Mouse (Mus musculus): ENCODE results near the gene Naa40. TPM values are rescaled to one million over a fixed set of nuclear protein-coding genes. Genes with fewer than 3 reads are reported as not detected.
A peak's percentile ranks its signal among the peaks of the same experiment; 100 is the strongest.

The Naa40 gene
- polyA plus RNA-seq, 1 experiment = 44.8 TPM

GRCm38 (mm10) chr19:7264088-7264765 lies 23.2 kb upstream of the Naa40 start:
- peak; percentile 71 to 83 for DNase-seq
- WGBS = 12% methylated on average over 9 of the region's 9 CpGs
- H3K4me1 ChIP-seq (ENCODE audit: control insufficient read depth, insufficient read depth, low read length) = peaks cover 15% of the 10 kb centered on the region
- TF ChIP-seq POLR2A (IDR thresholded peaks at IDR 0.05; ENCODE audit: borderline replicate concordance, insufficient read depth, low read length) (no peak), CTCF (IDR thresholded peaks at IDR 0.05; ENCODE audit: borderline replicate concordance, insufficient read depth, low read depth, low read length) (peak; percentile 92)
- H3K27ac ChIP-seq (ENCODE audit: insufficient read depth, low read length) = no peak overlapping the region
- H3K4me3 ChIP-seq (replicated peaks; ENCODE audit: insufficient read depth, low read depth, low read length) = no peak overlapping the region
- no peaks in the 10 kb centered on the region for H3K27me3 ChIP-seq (ENCODE audit: control insufficient read depth, insufficient read depth, low read length)

DNA sequence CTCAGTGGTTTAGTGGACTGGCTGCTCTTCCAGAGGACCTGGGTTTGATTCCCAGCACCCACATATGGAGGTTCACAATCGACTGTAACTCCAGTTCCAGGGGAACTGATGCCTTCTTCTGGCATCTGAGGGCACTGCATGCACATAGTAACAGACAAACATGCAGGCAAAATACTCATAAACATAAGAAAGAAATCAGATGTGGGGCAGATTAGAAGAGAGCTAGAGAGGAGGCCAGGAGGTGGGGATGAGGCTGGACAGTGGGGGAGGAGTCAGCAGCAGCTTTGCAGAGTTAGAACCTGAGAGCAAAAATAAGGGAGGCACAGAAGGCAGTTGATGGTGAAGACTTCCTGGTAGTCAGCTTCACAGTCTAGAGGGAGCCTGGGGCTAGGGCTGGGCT lies 21.6 kb upstream of the Naa40 start:
- DNase-seq = no peak
- Histone ChIP-seq H3K27me3 (ENCODE audit: control insufficient read depth, insufficient read depth, low read length) (no peaks in the 10 kb centered on the region), H3K4me1 (ENCODE audit: control insufficient read depth, insufficient read depth, low read length) (peaks cover 18% of the 10 kb centered on the region), H3K27ac (ENCODE audit: insufficient read depth, low read length) (no peak overlapping the region), H3K4me3 (replicated peaks; ENCODE audit: insufficient read depth, low read depth, low read length) (no peak overlapping the region)
- TF ChIP-seq POLR2A (IDR thresholded peaks at IDR 0.05; ENCODE audit: borderline replicate concordance, insufficient read depth, low read length) (no peak), CTCF (IDR thresholded peaks at IDR 0.05; ENCODE audit: borderline replicate concordance, insufficient read depth, low read depth, low read length) (no peak)
- 86% methylated on average over 1 of the region's 1 CpGs for WGBS

GRCm38 (mm10) chr19:7261964-7262363 lies 21.0 kb upstream of the Naa40 start:
- Histone ChIP-seq H3K4me1 (ENCODE audit: control insufficient read depth, insufficient read depth, low read length) (peaks cover 19% of the 10 kb centered on the region), H3K4me3 (replicated peaks; ENCODE audit: insufficient read depth, low read depth, low read length) (no peak overlapping the region), H3K27ac (ENCODE audit: insufficient read depth, low read length) (no peak overlapping the region), H3K27me3 (ENCODE audit: control insufficient read depth, insufficient read depth, low read length) (no peaks in the 10 kb centered on the region)
- no peak for TF ChIP-seq CTCF (IDR thresholded peaks at IDR 0.05; ENCODE audit: borderline replicate concordance, insufficient read depth, low read depth, low read length)
- TF ChIP-seq POLR2A (IDR thresholded peaks at IDR 0.05; ENCODE audit: borderline replicate concordance, insufficient read depth, low read length) = no peak
- no peak for DNase-seq
- WGBS = 93% methylated on average over 3 of the region's 3 CpGs

DNA sequence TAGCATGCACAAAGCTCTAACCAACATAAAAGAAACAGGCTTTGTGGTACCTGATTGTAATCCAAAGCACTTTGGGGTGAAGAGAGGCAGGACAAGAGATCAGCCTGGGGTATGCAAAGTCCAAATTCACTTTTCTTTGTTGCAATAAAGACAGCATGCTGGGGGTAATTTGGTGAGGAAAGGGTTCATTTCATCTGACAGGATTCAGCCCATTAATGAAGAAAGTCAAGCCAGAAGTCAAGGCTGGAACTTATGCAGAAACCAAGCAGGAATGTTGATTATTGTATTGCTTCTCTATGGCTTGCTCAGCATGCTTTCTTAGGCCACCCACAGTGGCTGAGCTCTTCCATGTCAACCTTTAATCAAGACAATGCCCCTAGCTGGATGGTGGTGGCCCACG lies 20.5 kb upstream of the Naa40 start:
- Histone ChIP-seq H3K27ac (ENCODE audit: insufficient read depth, low read length) (no peak overlapping the region), H3K27me3 (ENCODE audit: control insufficient read depth, insufficient read depth, low read length) (no peaks in the 10 kb centered on the region), H3K4me1 (ENCODE audit: control insufficient read depth, insufficient read depth, low read length) (peaks cover 19% of the 10 kb centered on the region), H3K4me3 (replicated peaks; ENCODE audit: insufficient read depth, low read depth, low read length) (no peak overlapping the region)
- no peak for DNase-seq
- WGBS = 97% methylated on average over 1 of the region's 1 CpGs
- TF ChIP-seq POLR2A (IDR thresholded peaks at IDR 0.05; ENCODE audit: borderline replicate concordance, insufficient read depth, low read length) (no peak), CTCF (IDR thresholded peaks at IDR 0.05; ENCODE audit: borderline replicate concordance, insufficient read depth, low read depth, low read length) (no peak)

DNA sequence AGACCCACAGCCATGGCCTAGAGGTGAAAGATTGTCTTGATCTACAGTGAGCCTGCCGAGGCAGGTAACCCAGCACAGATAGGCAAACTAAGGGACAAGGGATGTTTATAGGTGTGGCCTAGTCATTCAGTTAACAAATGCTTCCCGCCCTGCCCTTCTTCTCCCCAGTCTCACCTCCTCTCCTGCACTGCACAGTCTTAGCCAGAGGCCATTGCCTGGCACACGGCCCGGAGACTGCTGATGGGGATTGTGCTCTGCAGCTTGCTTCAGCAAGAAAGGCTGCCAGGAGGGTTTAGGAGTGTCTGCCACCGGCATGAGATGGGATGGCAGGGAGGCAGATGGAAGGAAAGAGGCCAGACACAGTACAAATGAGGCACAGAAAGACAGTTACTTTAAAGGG lies 16.9 kb upstream of the Naa40 start:
- Histone ChIP-seq H3K27me3 (ENCODE audit: control insufficient read depth, insufficient read depth, low read length) (no peaks in the 10 kb centered on the region), H3K27ac (ENCODE audit: insufficient read depth, low read length) (no peak overlapping the region), H3K4me3 (replicated peaks; ENCODE audit: insufficient read depth, low read depth, low read length) (no peak overlapping the region), H3K4me1 (ENCODE audit: control insufficient read depth, insufficient read depth, low read length) (peaks cover 7% of the 10 kb centered on the region; the same call in 1 of the 2 replicates)
- DNase-seq = peak; percentile 55 to 61
- no peak for TF ChIP-seq POLR2A (IDR thresholded peaks at IDR 0.05; ENCODE audit: borderline replicate concordance, insufficient read depth, low read length)
- 19% methylated on average over 5 of the region's 5 CpGs for WGBS

DNA sequence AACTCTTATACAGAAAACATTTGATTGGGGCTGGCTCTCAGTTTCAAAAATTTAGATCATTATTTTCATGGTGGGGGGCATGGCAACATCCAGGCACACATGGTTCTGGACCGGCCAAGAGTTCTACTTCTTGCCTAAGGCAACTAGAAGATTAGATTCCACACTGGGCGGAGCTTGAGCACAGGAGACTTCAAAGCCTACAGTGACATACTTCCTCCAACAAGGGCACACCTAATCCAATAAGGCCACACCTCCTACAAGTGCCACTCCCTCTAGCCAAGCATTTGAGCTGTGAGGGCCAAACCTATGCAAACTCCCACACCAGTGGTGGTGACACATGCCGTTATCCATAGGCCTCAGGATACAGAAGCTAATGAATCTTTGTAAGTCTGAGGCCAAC lies 5.0 kb upstream of the Naa40 start:
- Histone ChIP-seq H3K27ac (ENCODE audit: insufficient read depth, low read length) (no peak overlapping the region), H3K27me3 (ENCODE audit: control insufficient read depth, insufficient read depth, low read length) (no peaks in the 10 kb centered on the region), H3K4me1 (ENCODE audit: control insufficient read depth, insufficient read depth, low read length) (no peaks in the 10 kb centered on the region), H3K4me3 (replicated peaks; ENCODE audit: insufficient read depth, low read depth, low read length) (no peak overlapping the region)
- TF ChIP-seq CTCF (IDR thresholded peaks at IDR 0.05; ENCODE audit: borderline replicate concordance, insufficient read depth, low read depth, low read length) (no peak), POLR2A (IDR thresholded peaks at IDR 0.05; ENCODE audit: borderline replicate concordance, insufficient read depth, low read length) (no peak)
- 86% methylated on average over 3 of the region's 3 CpGs for WGBS
- no peak for DNase-seq

DNA sequence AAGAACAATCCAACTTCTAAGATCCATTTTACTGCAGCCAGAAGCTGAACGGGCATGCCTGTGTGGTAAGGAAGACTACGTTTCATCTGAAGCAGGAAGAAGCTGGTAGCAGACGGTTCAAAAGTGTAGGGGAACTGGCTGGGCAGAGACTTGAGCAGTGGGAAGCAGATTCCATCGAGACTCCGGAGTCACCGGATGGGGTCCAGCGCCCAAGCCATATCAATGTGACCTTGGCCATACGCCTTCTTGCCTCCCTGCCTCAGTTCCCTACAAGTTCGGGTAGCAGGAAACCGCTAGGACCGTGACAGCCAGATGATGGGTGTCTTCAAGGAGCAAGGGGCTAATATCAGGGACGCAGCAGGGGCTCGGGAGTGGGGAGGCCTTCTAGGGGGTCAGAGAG lies 692 bp downstream of the Naa40 start:
- no peak for TF ChIP-seq CTCF (IDR thresholded peaks at IDR 0.05; ENCODE audit: borderline replicate concordance, insufficient read depth, low read depth, low read length)
- TF ChIP-seq POLR2A (IDR thresholded peaks at IDR 0.05; ENCODE audit: borderline replicate concordance, insufficient read depth, low read length) = no peak
- Histone ChIP-seq H3K4me1 (ENCODE audit: control insufficient read depth, insufficient read depth, low read length) (peaks cover 5% of the 10 kb centered on the region; the same call in 1 of the 2 replicates), H3K27ac (ENCODE audit: insufficient read depth, low read length) (no peak overlapping the region), H3K4me3 (replicated peaks; ENCODE audit: insufficient read depth, low read depth, low read length) (peak overlapping the region; percentile 97), H3K27me3 (ENCODE audit: control insufficient read depth, insufficient read depth, low read length) (no peaks in the 10 kb centered on the region)
- WGBS = under 1% methylated on average over 13 of the region's 13 CpGs
- DNase-seq = peak; percentile 41 to 50

- peak overlapping the region; percentile 97 for H3K4me3 ChIP-seq (replicated peaks; ENCODE audit: insufficient read depth, low read depth, low read length)
- no peak for TF ChIP-seq CTCF (IDR thresholded peaks at IDR 0.05; ENCODE audit: borderline replicate concordance, insufficient read depth, low read depth, low read length)
- no peak for TF ChIP-seq POLR2A (IDR thresholded peaks at IDR 0.05; ENCODE audit: borderline replicate concordance, insufficient read depth, low read length)
Observed at GRCm38 (mm10) chr19:7239574-7239973, 1.4 kb downstream of the Naa40 start.

More at GRCm38 (mm10) chr19:7239574-7239973, 1.4 kb downstream of the Naa40 start:
- H3K4me1 ChIP-seq (ENCODE audit: control insufficient read depth, insufficient read depth, low read length) = peaks cover 5% of the 10 kb centered on the region; the same call in 1 of the 2 replicates
- DNase-seq = no peak
- WGBS = 67% methylated on average over 3 of the region's 3 CpGs
- no peaks in the 10 kb centered on the region for H3K27me3 ChIP-seq (ENCODE audit: control insufficient read depth, insufficient read depth, low read length)
- H3K27ac ChIP-seq (ENCODE audit: insufficient read depth, low read length) = no peak overlapping the region
